Mouse (Mus musculus) gonadal fat pad, adult 2 months (tissue): ENCODE results near the gene Gm20388. TPM values are rescaled to one million over a fixed set of nuclear protein-coding genes. Genes with fewer than 3 reads are reported as not detected.
"Not testable (repeated sequence)": the region's sequence is repeated elsewhere in the genome, so short reads cannot be mapped to it uniquely, and the experiment has no call there.

Experiments used
- DNase-seq: peaks from one replicate; pipeline ENCODE4 v3.0.0-alpha.2; 2012; ENCODE audit warnings: low read depth
- polyA plus RNA-seq: library from polyadenylated mRNA; depleted of rRNA; stranded (reverse); fragments of >200 nt; gene quantifications from 2 replicates; pipeline ENCODE4 v1.2.3, GENCODE M21; 2012

Gene Gm20388
- polyA plus RNA-seq, 1 experiment, result 119 TPM

DNA sequence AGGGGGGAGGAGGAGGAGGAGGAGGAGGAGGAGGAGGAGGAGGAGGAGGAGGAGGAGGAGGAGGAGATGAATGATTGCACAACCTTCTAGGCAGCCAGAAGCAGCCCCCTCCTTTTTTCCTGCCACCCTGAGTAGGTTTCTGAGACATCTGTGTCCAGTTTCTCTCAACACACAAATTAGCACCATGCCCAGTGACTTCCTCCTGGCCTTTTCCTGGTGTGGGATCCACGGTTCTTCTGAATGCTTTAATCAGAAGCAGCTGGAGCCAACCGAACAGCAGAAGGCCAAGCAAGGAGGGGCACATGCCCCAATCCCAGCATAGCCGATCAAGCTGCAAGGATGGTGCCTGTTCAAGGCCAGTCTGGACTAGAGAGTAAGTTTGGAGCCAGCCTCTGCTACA lies 3889.2 kb downstream of the Gm20388 start:
- DNase-seq, result no peak

DNA sequence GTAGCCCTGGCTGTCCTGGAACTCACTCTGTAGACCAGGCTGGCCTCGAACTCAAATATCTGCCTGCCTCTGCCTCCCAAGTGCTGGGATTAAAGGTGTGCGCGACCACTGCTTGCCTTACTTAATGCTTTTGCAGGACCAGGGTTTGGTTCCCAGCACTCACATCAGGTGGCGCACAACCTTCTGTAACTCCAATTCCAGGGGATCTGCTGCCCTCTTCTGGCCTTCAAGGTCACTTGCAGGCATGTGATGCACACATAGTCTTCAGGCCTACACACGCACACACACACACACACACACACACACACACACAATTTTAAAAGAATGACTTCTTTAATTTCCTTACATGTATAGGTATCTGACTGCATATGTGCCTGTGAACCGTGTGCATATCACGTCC lies 3890.2 kb downstream of the Gm20388 start:
- DNase-seq, result no peak

GRCm38 (mm10) chr8:123801538-123801937 lies 3890.9 kb downstream of the Gm20388 start:
- no peak for DNase-seq

DNA sequence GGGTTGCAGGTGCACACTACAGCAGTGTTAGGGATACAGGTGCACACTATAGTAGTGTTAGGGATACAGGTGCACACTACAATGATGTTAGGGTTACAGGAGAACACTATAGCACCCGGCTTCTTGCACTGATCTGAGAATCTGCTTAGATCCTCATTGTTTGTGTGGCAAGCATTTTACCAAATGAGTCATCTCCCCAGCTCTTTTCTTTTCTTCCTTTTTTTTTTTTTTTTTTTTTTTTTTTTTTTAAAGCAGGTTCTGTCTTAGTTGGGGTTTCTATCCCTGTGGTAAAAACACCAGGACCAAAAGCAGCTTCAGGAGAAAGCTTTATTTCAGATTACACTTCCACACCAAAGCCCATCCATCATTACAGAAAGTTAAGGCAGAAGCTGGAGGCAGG lies 3893.0 kb downstream of the Gm20388 start:
- DNase-seq, result no peak

DNA sequence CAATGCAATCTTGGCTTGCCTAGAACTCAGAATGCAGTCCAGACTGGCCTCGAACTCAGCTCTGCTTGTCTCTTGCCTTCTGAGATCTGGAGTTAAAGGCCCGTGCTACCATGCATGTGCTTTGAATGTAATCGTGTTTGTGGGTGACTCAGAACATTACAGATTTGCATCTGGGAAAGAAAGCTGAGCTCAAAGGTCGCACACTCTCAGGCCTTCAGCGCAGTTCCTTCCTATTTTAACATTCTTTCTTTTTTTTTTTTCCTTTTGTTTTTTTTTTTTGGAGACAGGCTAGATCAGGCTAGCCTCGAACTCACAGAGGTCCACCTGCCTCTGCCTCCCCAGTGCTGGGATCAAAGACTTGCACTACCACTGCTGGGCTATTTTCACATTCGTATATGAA lies 3893.9 kb downstream of the Gm20388 start:
- DNase-seq, result no peak

- DNase-seq, result no peak
Measured at GRCm38 (mm10) chr8:123805209-123805717, 3894.6 kb downstream of the Gm20388 start.

- DNase-seq, result no peak
Measured at GRCm38 (mm10) chr8:123805718-123806373, 3895.2 kb downstream of the Gm20388 start, which contains the start of gene Rab4a. TSS of gene Rab4a (plus strand) at chr8:123805985.

DNA sequence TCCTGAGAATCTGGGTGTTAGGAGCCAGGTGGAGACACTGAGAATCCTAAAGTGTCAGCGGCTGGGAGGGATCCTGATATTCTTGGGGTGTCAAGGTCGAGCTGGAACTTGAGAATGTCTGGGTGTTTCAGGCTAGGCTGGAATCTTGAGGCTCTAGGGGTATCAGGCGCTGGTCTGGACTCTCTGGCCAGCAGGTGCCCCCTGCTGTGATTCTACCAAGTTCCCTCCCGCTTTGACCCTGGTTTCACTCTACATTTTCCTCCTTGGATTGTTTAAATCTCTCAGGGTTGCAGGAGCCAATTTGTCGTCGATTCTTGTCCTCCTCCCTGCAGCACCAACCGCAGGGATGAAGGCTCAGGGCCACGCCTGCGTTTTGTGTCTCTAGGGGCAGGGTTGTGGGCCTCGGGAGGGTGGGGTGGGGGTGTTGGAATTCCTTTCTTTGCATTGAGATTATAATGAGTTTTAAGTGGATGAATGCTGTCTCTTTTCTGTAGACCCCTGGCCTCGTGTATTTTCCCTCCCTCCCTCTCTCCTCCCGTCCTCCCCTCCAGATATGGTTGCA lies 3895.8 kb downstream of the Gm20388 start:
- no peak for DNase-seq

GRCm38 (mm10) chr8:123807024-123807431 lies 3896.4 kb downstream of the Gm20388 start:
- DNase-seq, result no peak

GRCm38 (mm10) chr8:123807852-123808573 lies 3897.4 kb downstream of the Gm20388 start:
- no peak for DNase-seq

- DNase-seq, result no peak
Measured at GRCm38 (mm10) chr8:123808671-123809070, 3898.0 kb downstream of the Gm20388 start.

- DNase-seq, result not testable (repeated sequence)
Measured at GRCm38 (mm10) chr8:123809342-123809741, 3898.7 kb downstream of the Gm20388 start.

DNA sequence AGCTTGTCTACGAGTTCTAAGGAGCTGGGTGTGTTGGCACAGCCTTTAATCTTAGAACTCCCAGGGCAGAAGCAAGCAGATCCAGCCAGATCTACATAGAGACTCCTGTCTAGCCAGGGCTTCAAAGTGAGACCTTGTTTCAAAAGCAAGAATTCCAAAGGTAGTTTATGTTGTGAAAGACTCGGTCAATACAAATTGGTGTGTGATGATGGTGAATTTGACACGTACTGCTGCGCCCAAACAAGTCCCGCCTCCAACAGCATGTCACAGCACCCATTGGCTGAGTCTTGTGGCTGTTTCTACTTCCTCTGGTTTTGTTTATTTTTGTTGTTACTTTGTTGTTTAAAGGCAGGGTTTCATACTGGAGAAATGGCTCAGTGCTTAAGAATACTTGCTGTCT lies 3901.6 kb downstream of the Gm20388 start:
- no peak for DNase-seq

DNA sequence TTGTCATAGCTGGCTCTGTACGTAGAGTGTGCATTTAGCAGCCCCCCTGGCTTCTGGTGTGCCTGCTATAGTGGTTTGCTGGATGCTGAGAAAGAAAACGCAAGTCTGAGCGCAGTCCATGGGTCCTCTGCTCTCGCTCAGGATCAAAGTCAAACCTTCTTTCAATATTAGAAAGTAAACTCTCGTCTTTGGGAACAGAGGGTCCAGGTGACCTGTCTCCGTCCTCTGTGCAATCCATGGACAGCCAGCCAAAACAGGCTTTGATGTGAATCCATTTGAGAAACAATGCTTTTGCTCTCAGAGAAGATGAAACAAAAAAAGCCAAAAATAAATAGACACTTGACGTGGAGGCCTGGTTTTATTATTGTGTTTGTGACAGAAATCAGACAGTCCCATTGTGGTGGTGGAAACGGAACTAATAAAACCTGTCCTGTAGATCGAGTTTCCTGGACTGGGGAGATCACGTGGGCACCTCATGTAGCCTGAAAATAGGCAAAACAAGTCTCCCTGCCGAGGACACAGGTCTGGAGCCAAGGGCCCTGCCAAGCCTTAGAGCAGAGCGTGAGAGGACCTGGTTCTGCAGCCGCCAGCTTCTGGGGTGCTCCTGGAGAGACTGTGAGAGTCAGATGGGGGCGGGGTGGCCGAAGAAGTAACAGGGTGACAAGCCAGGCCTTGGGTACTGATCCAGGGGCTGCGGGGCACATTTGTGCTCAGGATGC lies 3902.7 kb downstream of the Gm20388 start:
- DNase-seq, result no peak

DNA sequence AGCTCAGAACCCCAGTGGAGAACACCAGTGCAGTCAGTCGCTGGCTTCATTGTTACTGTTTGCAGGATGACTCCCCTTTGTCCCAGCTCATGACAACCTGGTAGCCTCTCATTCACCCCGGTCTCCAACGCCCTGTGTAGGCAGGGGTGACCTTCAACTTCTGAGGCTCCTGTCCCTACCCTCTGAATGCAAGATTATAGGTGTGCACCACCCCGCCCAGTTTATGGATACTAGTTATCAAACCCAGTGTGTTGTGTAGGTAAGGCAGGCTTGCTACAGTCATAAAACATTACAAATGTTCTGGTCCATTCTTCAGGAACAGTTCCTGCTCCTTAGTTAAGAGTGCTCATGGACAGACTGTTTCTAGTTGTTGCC lies 3903.2 kb downstream of the Gm20388 start:
- DNase-seq, result no peak

DNA sequence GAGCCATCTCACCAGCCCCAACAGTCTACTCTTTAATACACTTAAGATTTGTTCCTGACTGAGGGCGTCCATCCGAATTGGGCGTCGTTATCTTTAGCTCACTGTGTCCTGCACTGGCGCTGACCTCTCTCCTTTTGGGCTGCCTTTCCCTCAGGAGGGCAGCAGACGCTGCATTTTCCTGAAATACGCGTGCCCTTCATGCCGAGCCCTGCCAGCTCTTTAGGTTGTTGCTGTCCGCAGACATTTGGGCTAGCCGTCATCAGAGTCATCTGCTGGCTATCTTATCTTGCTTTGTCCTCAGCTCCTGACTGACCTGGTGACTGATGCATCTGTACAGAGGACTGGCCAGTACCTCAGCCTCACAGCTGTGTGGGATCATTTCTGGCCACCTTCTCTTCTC lies 3904.7 kb downstream of the Gm20388 start:
- DNase-seq, result no peak

DNA sequence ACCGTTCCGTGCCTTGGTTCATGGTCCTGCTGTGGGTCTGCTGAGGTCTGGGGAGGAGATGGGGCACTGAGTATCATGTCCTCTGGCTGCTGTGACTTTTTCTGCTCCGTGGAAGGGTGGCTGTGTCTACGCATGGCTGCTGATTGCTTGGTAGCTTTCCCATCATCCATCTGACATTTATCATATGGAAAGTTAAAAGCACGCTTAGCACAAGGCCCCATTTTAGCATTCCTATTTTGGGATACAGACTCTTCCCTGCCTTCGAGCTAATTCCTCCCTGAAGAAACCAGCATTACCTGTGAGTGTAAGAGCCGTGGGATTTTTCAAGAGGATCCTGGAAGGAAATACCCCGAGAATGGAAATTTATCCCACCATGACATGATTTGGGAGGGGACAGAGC lies 3906.3 kb downstream of the Gm20388 start:
- no peak for DNase-seq

DNA sequence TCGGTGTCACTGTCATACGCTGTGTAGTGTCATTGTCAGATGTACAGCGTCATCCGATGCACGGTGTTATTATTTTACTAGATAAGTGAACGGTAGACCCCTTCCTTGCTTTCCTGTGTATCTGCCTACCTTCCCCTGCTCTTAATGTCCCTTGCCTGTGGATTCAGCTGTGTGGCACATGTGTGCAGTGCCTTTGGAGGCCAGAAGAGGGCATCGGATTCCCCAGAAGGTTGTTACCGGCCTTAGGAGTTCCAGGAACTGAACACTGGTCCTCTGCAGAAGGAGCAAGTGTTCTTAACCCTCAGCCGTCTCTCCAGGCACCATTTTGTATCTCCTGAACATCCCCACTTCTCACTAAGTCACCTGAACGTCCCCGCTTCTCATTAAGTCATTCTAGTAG lies 3907.1 kb downstream of the Gm20388 start:
- DNase-seq, result no peak

GRCm38 (mm10) chr8:123819683-123820610 lies 3909.3 kb downstream of the Gm20388 start:
- DNase-seq, result no peak

DNA sequence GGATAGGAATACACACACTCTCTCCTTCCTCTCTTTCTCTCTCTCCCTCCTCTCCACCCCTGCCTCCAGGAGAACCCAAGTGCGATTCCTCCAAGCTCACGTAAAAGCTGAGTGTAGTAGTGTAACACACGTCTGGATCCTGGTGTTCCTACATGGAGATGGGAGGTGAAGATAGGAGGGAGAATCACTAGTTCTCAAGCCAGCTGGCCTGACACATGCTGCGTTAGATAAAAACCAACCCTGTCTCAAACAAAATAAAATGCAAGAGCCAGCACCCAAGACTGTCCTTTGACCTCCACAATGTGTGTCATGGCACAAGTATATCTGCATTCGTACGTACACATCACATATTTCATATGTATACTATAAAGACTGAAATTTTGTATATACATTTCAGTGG lies 3910.1 kb downstream of the Gm20388 start:
- DNase-seq, result no peak

- DNase-seq, result no peak
Measured at GRCm38 (mm10) chr8:123823111-123823510, 3912.5 kb downstream of the Gm20388 start.
